Mouse (Mus musculus) retina, embryonic 14.5 days (tissue): ENCODE measurements around the gene Ergic2.
"Not testable (repeated sequence)": the region's sequence is repeated elsewhere in the genome, so short reads cannot be mapped to it uniquely, and the experiment has no call there.

Source experiments
- DNase-seq: peaks from one replicate; pipeline ENCODE4 v3.0.0-alpha.2; 2015; ENCODE audit warnings: low spot score

Gene Ergic2

GRCm38 (mm10) chr6:148211391-148211876 is 740 bp downstream of the Ergic2 start:
- no peak for DNase-seq

DNA sequence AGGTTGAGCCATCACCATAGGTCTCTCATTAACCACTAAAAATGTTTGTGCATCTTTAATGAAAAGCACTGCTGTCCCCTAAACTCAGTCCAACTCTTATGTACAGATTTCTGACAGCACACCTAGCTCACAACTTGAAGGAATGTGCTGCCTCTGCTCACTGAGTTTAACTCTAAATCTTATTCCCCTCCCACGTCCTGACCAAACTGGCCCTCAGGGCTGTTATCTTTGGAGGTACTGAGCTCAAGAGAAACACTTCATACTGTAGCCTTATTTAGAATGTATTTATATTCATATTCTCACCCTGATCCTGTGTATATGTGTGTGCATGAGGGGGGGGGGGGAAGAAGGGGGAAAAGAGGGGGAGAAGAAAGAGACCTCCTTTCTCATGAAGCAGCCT is 4.7 kb downstream of the Ergic2 start:
- DNase-seq = no peak

- DNase-seq = no peak
Observed at GRCm38 (mm10) chr6:148205134-148205533, 7.0 kb downstream of the Ergic2 start.

GRCm38 (mm10) chr6:148199729-148200128 is 12.4 kb downstream of the Ergic2 start:
- no peak for DNase-seq

- DNase-seq = no peak
Observed at GRCm38 (mm10) chr6:148199177-148199576, 13.0 kb downstream of the Ergic2 start.

DNA sequence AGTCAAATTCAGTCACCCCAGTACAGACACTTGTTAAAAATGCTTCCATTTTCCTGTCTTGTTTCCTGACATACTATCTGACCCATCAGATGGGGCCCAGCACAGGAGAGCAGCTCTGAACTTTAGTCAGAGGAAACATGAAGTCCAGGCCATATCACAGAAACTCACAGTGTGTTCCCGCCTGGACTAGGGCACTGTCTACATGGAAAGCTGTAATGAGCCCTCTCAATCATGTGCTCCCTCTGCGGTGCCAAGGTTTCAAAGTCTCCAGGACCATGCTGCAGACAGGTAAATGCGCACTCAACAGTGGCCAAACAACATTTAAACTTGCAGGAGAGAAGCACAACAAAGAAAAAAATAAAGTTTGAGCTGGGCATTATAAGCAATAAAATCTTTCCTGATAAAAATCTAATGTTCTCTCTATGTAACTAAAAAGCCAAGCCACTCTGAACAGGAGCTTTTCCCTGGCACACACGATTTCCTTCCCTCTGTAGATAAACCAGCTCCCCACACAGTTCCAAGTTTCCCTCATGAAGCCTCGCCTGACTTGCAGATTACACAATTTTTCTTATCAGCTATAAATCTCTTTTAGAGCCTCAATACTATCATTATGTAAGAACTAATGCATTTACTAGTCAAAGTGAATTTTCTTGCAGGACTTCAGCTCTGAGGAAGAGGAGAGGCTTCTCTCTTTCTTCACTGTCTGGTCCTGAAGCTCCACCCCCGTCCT is 18.0 kb downstream of the Ergic2 start:
- no peak for DNase-seq

- no peak for DNase-seq
Observed at GRCm38 (mm10) chr6:148185694-148186093, 26.5 kb downstream of the Ergic2 start.

- DNase-seq = no peak
Observed at GRCm38 (mm10) chr6:148172904-148173303, 39.3 kb downstream of the Ergic2 start.

DNA sequence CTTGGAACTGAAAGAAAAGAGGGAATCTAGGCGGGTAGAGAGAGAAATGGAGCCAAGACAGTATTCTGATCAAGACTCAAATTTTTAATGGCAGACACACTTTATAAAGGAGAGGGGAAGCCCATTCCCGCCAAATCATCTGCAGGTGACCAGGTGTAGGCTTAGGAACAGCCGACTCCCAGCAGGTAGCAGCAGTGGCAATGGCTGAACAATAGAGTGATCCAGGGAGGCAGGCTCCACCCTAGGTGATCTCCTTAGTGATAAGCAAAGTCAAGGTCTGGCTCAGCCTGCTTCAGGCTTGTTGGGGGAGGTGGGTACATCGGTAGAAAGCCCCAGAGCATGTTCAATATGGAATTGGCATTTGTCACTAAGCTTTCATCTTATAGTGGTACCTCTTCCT is 59.9 kb downstream of the Ergic2 start:
- DNase-seq = not testable (repeated sequence)

DNA sequence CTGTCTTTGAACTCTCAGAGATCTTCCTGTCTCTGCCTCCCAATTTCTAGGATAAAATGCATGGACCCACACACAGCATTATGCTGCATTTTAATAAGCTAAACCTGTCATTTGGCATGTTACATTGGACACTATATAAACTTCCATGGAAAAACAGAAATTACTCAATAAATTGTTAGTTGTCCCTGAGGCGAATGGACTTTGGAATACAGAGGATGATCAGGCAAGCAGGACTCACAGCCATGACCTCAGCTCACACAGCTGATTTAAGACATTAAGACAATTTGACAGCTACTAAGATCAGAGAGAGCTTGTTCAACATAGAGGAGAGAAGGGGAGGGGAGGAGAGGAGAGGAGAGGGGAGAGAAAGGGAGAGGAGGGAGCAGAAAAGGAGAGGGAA is 69.8 kb downstream of the Ergic2 start:
- DNase-seq = no peak

GRCm38 (mm10) chr6:148141874-148142273 is 70.3 kb downstream of the Ergic2 start:
- DNase-seq = no peak

DNA sequence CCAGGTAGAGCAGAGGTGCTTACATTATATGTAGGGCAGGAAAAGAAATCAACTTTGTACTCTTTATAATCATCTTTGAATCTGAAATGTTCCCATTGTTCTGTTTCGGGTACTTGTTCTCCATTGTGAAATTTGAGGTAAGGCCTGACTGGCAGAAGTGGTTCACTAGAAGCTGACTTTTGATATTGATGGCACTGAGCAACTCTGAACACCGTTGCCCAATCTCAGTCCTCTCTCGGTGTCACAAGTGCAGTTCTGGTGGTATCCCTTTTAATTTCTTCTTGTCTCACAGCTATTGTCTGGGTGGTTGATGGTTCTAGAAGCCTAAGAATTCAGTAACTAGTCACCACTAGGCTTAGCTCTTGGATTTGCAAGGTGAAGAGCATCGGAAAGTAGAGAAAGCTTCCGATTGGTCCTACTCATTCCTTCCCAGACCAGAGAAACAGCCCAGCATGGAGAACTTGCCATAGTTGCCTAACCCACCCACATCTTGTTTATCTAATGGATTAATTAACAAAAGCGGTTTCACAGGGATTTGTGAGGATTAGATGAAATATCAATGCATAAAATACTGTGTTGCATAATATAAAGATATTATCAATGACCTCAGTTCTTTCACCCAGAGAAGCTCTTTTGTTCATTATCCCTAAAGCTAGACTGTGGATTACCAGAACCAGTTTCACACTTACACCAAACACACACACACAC is 72.7 kb downstream of the Ergic2 start:
- no peak for DNase-seq

DNA sequence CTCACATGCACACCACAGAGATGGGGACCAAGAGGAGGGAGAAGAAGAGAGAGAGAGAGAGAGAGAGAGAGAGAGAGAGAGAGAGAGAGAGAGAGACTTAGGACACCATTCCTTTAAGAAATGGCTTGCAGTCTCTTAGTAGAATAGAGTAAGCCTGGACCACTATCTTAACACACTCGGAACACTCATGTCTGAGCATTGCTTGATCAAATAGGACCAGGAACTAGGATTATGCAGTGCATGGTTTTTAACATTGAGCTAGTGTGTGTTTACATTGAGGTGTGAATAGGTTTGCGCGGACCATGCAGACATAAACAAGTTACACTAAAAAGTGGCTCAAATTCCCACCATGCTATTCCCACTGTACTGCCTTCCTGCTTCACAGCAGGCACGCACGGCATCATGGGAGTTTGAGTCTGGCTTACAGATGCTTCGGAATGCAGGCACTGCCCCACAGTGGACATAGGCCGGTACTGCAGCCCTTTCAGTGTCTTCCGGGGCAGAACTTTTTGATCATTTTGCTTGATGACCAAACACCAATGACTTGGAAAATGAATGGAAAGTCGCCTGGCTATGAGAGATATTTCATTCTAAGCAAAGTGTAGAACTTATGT is 76.3 kb downstream of the Ergic2 start:
- peak; percentile 89 for DNase-seq

- DNase-seq = no peak
Observed at GRCm38 (mm10) chr6:148133536-148133935, 78.6 kb downstream of the Ergic2 start.

- DNase-seq = no peak
Observed at GRCm38 (mm10) chr6:148132314-148132713, 79.9 kb downstream of the Ergic2 start.
